Mouse (Mus musculus): ENCODE measurements at regions not wholly inside any gene's neighbourhood (a gene's known extent, or its start where the extent isn't known, plus 50 kb on each side); places are given as distances from the start of the nearest gene placed in this dataset.

GRCm38 (mm10) chr2:94248948-94249347 is 91.2 kb upstream of the Hsd17b12 start:
- no peak for ATAC-seq (ENCODE audit: insufficient number of reproducible peaks, low FRiP score, low TSS enrichment)

DNA sequence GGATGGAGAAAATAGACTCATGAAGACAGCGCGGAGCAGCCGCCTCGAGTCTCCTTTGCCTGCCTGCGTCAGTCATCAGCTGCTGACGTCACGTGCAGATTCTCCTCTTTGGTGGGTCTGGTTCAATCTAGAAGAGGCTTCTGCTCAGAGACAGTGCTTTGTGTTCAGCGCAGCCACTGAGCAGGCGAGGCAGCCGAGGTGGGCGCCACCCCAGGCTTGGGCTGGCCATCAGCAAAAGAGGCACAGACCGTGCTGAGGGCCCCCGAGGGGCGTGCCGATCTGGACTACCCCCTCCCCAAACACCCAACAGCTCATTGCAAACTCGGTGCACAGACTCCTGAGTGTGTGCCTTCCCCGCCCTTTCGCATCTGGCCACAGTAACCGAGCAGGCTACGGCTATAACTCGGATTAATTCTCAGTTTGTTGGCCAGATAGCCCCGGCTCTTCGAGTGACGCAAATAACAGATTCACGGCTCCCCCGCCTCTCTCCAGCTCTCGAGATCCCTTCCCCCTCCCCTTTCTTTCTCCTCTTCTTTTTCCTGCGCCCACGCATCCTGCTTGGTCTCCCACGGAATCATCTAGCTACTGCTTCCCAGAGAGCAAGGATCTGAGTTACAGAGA is 89.2 kb upstream of the Hsd17b12 start:
- peak; percentile 62 for ATAC-seq (ENCODE audit: insufficient number of reproducible peaks, low FRiP score, low TSS enrichment)

GRCm38 (mm10) chr2:94246180-94246611 is 88.4 kb upstream of the Hsd17b12 start:
- ATAC-seq (ENCODE audit: insufficient number of reproducible peaks, low FRiP score, low TSS enrichment), result no peak

GRCm38 (mm10) chr2:94245305-94245959 is 87.7 kb upstream of the Hsd17b12 start:
- peak; percentile 38 for ATAC-seq (ENCODE audit: insufficient number of reproducible peaks, low FRiP score, low TSS enrichment)

DNA sequence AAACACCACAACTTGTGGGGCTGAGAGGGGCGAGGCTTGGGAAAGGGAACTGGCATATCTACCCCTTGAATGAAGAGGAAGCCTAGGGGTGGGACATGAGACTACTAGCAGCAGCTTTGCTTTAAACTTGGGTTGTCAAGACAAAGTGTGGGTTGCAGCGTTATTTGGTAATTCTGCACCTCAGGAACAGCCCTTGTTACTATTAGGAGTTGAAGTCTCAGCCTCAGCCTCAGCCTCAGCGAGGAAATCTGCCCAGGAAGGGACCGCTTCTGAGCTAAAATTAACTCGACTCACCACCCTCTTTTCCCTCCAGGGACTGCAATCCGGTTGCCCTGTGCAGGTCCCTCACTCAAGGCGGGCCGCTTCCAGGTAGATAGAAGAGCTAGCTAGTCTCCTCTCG is 86.4 kb upstream of the Hsd17b12 start:
- ATAC-seq (ENCODE audit: insufficient number of reproducible peaks, low FRiP score, low TSS enrichment), result no peak

- no peak for ATAC-seq (ENCODE audit: insufficient number of reproducible peaks, low FRiP score, low TSS enrichment)
These were observed 85.5 kb upstream of the Hsd17b12 start for GRCm38 (mm10) chr2:94243053-94243916.

DNA sequence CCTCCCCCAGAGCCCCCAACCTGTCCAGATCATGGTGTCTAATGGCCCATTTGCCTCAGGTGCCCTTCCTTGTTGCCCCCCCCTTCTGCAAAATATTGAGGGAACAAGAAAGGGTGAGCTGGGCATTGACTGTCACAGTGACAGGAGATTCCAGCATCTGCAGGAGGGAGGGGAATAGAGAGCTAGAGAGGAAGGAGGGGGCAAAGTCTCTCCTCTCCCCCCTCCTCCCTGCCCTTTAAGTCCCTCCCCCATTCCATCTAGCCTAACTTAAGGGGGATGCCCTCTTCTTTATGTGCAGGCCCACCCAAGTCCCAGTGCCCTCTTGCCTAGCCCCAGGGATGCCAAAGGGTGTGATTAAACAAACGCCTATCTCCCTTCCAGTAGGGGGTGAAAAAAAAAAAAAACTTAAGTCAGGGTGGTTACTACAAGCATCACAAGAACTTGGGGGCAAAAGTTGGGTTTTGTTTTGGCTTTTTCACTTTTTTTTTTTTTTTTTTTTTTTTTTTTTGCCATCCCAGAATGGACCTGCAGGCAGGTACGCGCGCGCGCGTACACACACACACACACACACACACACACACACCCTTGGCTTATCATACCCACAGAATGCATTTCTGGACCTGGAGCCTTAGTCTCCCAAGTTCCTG is 84.8 kb upstream of the Hsd17b12 start:
- ATAC-seq (ENCODE audit: insufficient number of reproducible peaks, low FRiP score, low TSS enrichment), result no peak

GRCm38 (mm10) chr2:94242051-94242397 is 84.3 kb upstream of the Hsd17b12 start:
- no peak for ATAC-seq (ENCODE audit: insufficient number of reproducible peaks, low FRiP score, low TSS enrichment)

GRCm38 (mm10) chr2:94241301-94242050 is 83.7 kb upstream of the Hsd17b12 start:
- peak; percentile 56 for ATAC-seq (ENCODE audit: insufficient number of reproducible peaks, low FRiP score, low TSS enrichment)

GRCm38 (mm10) chr2:94240411-94240810 is 82.6 kb upstream of the Hsd17b12 start:
- no peak for ATAC-seq (ENCODE audit: insufficient number of reproducible peaks, low FRiP score, low TSS enrichment)

DNA sequence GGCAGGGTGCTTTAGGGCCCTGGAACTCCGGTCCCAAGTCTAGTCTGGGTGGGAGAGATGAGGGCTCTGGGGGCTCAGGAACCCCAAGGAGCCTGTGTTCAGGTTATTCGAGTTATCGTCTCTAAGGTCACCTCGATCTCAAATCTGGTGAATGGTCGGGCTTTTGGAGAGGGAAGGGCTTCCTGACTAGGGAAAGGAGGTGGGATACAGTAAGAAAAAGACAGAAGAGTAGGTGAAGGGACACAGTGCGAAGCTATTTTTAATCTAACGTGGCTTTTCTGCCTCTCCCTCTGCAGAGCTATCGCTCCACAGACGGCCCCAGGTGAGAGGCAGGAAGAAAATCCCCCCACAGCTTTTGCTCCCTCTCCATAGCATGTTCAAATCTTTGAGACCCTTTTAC is 81.8 kb upstream of the Hsd17b12 start:
- no peak for ATAC-seq (ENCODE audit: insufficient number of reproducible peaks, low FRiP score, low TSS enrichment)

GRCm38 (mm10) chr2:94236479-94236878 is 78.7 kb upstream of the Hsd17b12 start:
- no peak for ATAC-seq (ENCODE audit: insufficient number of reproducible peaks, low FRiP score, low TSS enrichment)

DNA sequence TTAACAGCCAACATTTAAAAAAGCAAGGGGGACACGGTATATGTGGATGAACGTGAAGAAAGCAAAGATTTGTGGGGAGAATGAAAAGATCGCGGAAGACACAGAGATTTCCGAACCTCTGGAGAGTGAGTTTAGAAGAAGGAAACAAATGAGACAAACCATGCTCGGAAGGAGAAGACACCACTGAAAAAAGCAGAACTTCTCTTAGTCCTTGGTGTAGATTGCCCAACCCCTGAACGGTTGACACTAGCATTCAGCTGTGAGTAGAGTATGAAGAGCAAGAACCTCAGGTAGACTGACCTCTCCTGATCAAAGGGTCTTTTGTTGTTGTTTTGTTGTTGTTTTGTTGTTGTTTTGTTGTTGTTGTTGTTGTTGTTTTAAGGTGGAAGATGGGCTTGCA is 75.8 kb upstream of the Hsd17b12 start:
- ATAC-seq (ENCODE audit: insufficient number of reproducible peaks, low FRiP score, low TSS enrichment), result no peak

- no peak for ATAC-seq (ENCODE audit: insufficient number of reproducible peaks, low FRiP score, low TSS enrichment)
These were observed 61.7 kb upstream of the Hsd17b12 start for GRCm38 (mm10) chr2:94219421-94219820.

- no peak for ATAC-seq (ENCODE audit: insufficient number of reproducible peaks, low FRiP score, low TSS enrichment)
These were observed 59.7 kb upstream of the Hsd17b12 start for GRCm38 (mm10) chr2:94217481-94217880.

DNA sequence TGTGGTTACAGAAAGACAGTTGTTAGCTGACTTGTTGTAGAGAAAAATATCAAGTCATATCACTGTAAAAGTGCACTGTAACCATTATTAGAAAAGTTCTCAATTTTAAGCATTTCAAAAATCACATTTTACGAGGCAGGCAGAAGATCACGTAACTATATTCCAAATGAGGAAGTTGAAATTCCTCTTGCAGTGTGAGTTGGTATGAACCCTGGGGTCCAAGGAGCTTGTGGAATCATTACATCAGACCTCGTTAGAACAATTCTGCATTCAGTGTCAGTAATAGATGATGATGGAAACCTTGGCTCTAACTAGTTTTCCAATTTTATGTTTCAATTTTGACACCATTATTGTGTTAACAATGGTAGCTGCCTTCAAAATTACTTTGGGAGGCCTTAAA is 57.7 kb upstream of the Hsd17b12 start:
- ATAC-seq (ENCODE audit: insufficient number of reproducible peaks, low FRiP score, low TSS enrichment), result no peak

Data from cerebellum, adult (tissue).